7 mouse cellular contexts compared by ENCODE assay signal in genomic region chr4:126203336-126203895, GRCm38 (mm10). TPM values are rescaled to one million over a fixed set of nuclear protein-coding genes. Genes with fewer than 3 reads are reported as not detected.
DNase-seq lines count a peak whose midpoint lies in the region; ATAC-seq and TF ChIP-seq lines count a peak whose summit lies in the region.

No protein-coding gene starts in this region.

- peak overlapping the region; percentile 61; the same call in 1 of the 2 replicates for H3K27ac ChIP-seq in neural tube, embryonic 11.5 days (ENCODE audit: low read depth, low read length)
- peak overlapping the region; percentile 67 for H3K27ac ChIP-seq in forebrain, embryonic 13.5 days
- peak overlapping the region; percentile 99 for H3K27ac ChIP-seq in limb, embryonic 15.5 days
- H3K27ac ChIP-seq in stomach, postnatal 0 days (replicated peaks), result peak overlapping the region; percentile 98

- H3K4me3 ChIP-seq in neural tube, embryonic 11.5 days (ENCODE audit: low read depth, low read length), result peak overlapping the region; percentile 69
- H3K4me3 ChIP-seq in forebrain, embryonic 13.5 days, result peak overlapping the region; percentile 74
- H3K4me3 ChIP-seq in limb, embryonic 15.5 days, result peak overlapping the region; percentile 69
- H3K4me3 ChIP-seq in stomach, postnatal 0 days (ENCODE audit: low read depth, low read length), result peak overlapping the region; percentile 75; the same call in 1 of the 2 replicates

- no peaks in the 10 kb centered on the region for H3K36me3 ChIP-seq in neural tube, embryonic 11.5 days (ENCODE audit: control insufficient read depth, insufficient read depth, low read length)
- no peaks in the 10 kb centered on the region for H3K36me3 ChIP-seq in forebrain, embryonic 13.5 days (ENCODE audit: poor library complexity, severe bottlenecking)
- H3K36me3 ChIP-seq in limb, embryonic 15.5 days, result 0 out of 2 replicates have a peak, but pooled peaks cover 3% of the 10 kb centered on the region
- H3K36me3 ChIP-seq in stomach, postnatal 0 days (ENCODE audit: control insufficient read depth, insufficient read depth, low read length), result no peaks in the 10 kb centered on the region

- H3K4me2 ChIP-seq in neural tube, embryonic 11.5 days (ENCODE audit: low read depth), result peak overlapping the region; percentile 48
- H3K4me2 ChIP-seq in forebrain, embryonic 13.5 days, result peak overlapping the region; percentile 77
- H3K4me2 ChIP-seq in limb, embryonic 15.5 days, result peak overlapping the region; percentile 48
- H3K4me2 ChIP-seq in stomach, postnatal 0 days (replicated peaks; ENCODE audit: low read depth), result peak overlapping the region; percentile 50

- ATAC-seq in neural tube, embryonic 11.5 days (ENCODE audit: insufficient read depth, low FRiP score, low TSS enrichment), result no peak
- ATAC-seq in forebrain, embryonic 13.5 days, result no peak
- ATAC-seq in limb, embryonic 15.5 days (ENCODE audit: insufficient number of reproducible peaks, low FRiP score, low TSS enrichment, low read depth), result no peak
- ATAC-seq in stomach, postnatal 0 days (ENCODE audit: low FRiP score, low TSS enrichment), result no peak

- no peak for TF ChIP-seq CTCF in stomach, postnatal 0 days (IDR thresholded peaks at IDR 0.05; ENCODE audit: low read depth)

- H3K9ac ChIP-seq in neural tube, embryonic 11.5 days (ENCODE audit: low read length), result peak overlapping the region; percentile 51
- H3K9ac ChIP-seq in forebrain, embryonic 13.5 days, result peak overlapping the region; percentile 54
- peak overlapping the region; percentile 20 for H3K9ac ChIP-seq in limb, embryonic 15.5 days
- peak overlapping the region; percentile 48 for H3K9ac ChIP-seq in stomach, postnatal 0 days (ENCODE audit: low read length)

- DNase-seq in neural tube, embryonic 11.5 days (ENCODE audit: low spot score), result no peak
- no peak for DNase-seq in neural tube, embryonic 10.5 days (ENCODE audit: extremely low spot score, low spot score)
- DNase-seq in stomach, postnatal 0 days (ENCODE audit: low spot score), result no peak
- DNase-seq in Muller cell, postnatal 12 days (ENCODE audit: inconsistent ontology term), result no peak
- DNase-seq in left cerebral cortex, postnatal 14 days (ENCODE audit: low spot score in 2 of 2), result no peak

- intact Hi-C loops in left cerebral cortex, postnatal 14 days (cut with DNase I), result no loop called here

- 73% methylated on average over 10 of the region's 10 CpGs for WGBS in neural tube, embryonic 11.5 days
- WGBS in forebrain, embryonic 13.5 days, result 77% methylated on average over 10 of the region's 10 CpGs
- WGBS in limb, embryonic 15.5 days, result 52% methylated on average over 10 of the region's 10 CpGs
- WGBS in stomach, postnatal 0 days, result 69% methylated on average over 10 of the region's 10 CpGs

- no peaks in the 10 kb centered on the region for H3K27me3 ChIP-seq in neural tube, embryonic 11.5 days (ENCODE audit: control insufficient read depth, insufficient read depth, low read length)
- peaks cover 3% of the 10 kb centered on the region; the same call in 1 of the 2 replicates for H3K27me3 ChIP-seq in forebrain, embryonic 13.5 days
- H3K27me3 ChIP-seq in limb, embryonic 15.5 days, result no peaks in the 10 kb centered on the region
- H3K27me3 ChIP-seq in stomach, postnatal 0 days (ENCODE audit: control insufficient read depth, insufficient read depth, low read length), result no peaks in the 10 kb centered on the region

- no peaks in the 10 kb centered on the region for H3K9me3 ChIP-seq in neural tube, embryonic 11.5 days (ENCODE audit: control insufficient read depth, low read length)
- H3K9me3 ChIP-seq in forebrain, embryonic 13.5 days (replicated peaks), result no peaks in the 10 kb centered on the region
- no peaks in the 10 kb centered on the region for H3K9me3 ChIP-seq in limb, embryonic 15.5 days
- H3K9me3 ChIP-seq in stomach, postnatal 0 days (ENCODE audit: control insufficient read depth, low read length), result no peaks in the 10 kb centered on the region

- H3K4me1 ChIP-seq in neural tube, embryonic 11.5 days (ENCODE audit: control insufficient read depth, insufficient read depth, low read length), result peaks cover 12% of the 10 kb centered on the region; the same call in 1 of the 2 replicates
- H3K4me1 ChIP-seq in forebrain, embryonic 13.5 days, result peaks cover 33% of the 10 kb centered on the region
- peaks cover 34% of the 10 kb centered on the region for H3K4me1 ChIP-seq in limb, embryonic 15.5 days
- H3K4me1 ChIP-seq in stomach, postnatal 0 days (replicated peaks; ENCODE audit: control insufficient read depth, insufficient read depth), result 0 out of 2 replicates have a peak, but pooled peaks cover 3% of the 10 kb centered on the region

- no peak for TF ChIP-seq EP300 in stomach, postnatal 0 days (optimal IDR thresholded peaks at IDR 0.05)

RNA-seq across cellular contexts. Expression of gene Thrap3, which starts 0.9 kb away (rescaled TPM):
- polyA plus RNA-seq in neural tube, embryonic 11.5 days (2014; fragmentation: Nextera tagmentation; extraction: Ambion mirVana), result 197 and 217 TPM in 2 replicates
- polyA plus RNA-seq in forebrain, embryonic 13.5 days (2015; fragmentation: Nextera tagmentation; extraction: Ambion mirVana), result 194 and 202 TPM in 2 replicates
- polyA plus RNA-seq in limb, embryonic 15.5 days (2015; fragmentation: Nextera tagmentation; extraction: Ambion mirVana), result 183 and 198 TPM in 2 replicates
- polyA plus RNA-seq in stomach, postnatal 0 days (2015; fragmentation: Nextera tagmentation; extraction: Ambion mirVana), result 70.3 and 78.7 TPM in 2 replicates
- 100 to 1,000 TPM; 129 to 147 TPM for total RNA-seq in left cerebral cortex, postnatal 14 days (2021)

RNA-seq across cellular contexts. Expression of gene Sh3d21, which starts 40.1 kb away (rescaled TPM):
- 2.1 and 2.6 TPM in 2 replicates for polyA plus RNA-seq in neural tube, embryonic 11.5 days (2014; fragmentation: Nextera tagmentation; extraction: Ambion mirVana)
- 0.39 and 0.41 TPM in 2 replicates for polyA plus RNA-seq in forebrain, embryonic 13.5 days (2015; fragmentation: Nextera tagmentation; extraction: Ambion mirVana)
- polyA plus RNA-seq in limb, embryonic 15.5 days (2015; fragmentation: Nextera tagmentation; extraction: Ambion mirVana), result 12.1 and 13.8 TPM in 2 replicates
- 8.4 and 12.0 TPM in 2 replicates for polyA plus RNA-seq in stomach, postnatal 0 days (2015; fragmentation: Nextera tagmentation; extraction: Ambion mirVana)
- total RNA-seq in left cerebral cortex, postnatal 14 days (2021), result 1 to 10 TPM in 1 of 2 experiments, under 1 TPM in 1; 0.79 to 1.0 TPM

RNA-seq across cellular contexts. Expression of gene Map7d1, which starts 52.7 kb away (rescaled TPM):
- polyA plus RNA-seq in neural tube, embryonic 11.5 days (2014; fragmentation: Nextera tagmentation; extraction: Ambion mirVana), result 80.9 and 83.6 TPM in 2 replicates
- polyA plus RNA-seq in forebrain, embryonic 13.5 days (2015; fragmentation: Nextera tagmentation; extraction: Ambion mirVana), result 53.5 and 58.2 TPM in 2 replicates
- 46.5 and 50.3 TPM in 2 replicates for polyA plus RNA-seq in limb, embryonic 15.5 days (2015; fragmentation: Nextera tagmentation; extraction: Ambion mirVana)
- polyA plus RNA-seq in stomach, postnatal 0 days (2015; fragmentation: Nextera tagmentation; extraction: Ambion mirVana), result 15.2 and 17.8 TPM in 2 replicates
- 100 to 1,000 TPM; 241 to 264 TPM for total RNA-seq in left cerebral cortex, postnatal 14 days (2021)

RNA-seq across cellular contexts. Expression of gene Eva1b, which starts 55.9 kb away (rescaled TPM):
- polyA plus RNA-seq in neural tube, embryonic 11.5 days (2014; fragmentation: Nextera tagmentation; extraction: Ambion mirVana), result 42.5 and 43.4 TPM in 2 replicates
- 7.9 and 8.1 TPM in 2 replicates for polyA plus RNA-seq in forebrain, embryonic 13.5 days (2015; fragmentation: Nextera tagmentation; extraction: Ambion mirVana)
- 81.0 and 86.3 TPM in 2 replicates for polyA plus RNA-seq in limb, embryonic 15.5 days (2015; fragmentation: Nextera tagmentation; extraction: Ambion mirVana)
- polyA plus RNA-seq in stomach, postnatal 0 days (2015; fragmentation: Nextera tagmentation; extraction: Ambion mirVana), result 39.7 and 39.9 TPM in 2 replicates
- 1 to 10 TPM; 6.5 to 7.0 TPM for total RNA-seq in left cerebral cortex, postnatal 14 days (2021)

RNA-seq across cellular contexts. Expression of gene Trappc3, which starts 58.7 kb away (rescaled TPM):
- polyA plus RNA-seq in neural tube, embryonic 11.5 days (2014; fragmentation: Nextera tagmentation; extraction: Ambion mirVana), result 32.1 and 45.4 TPM in 2 replicates
- 141 and 143 TPM in 2 replicates for polyA plus RNA-seq in forebrain, embryonic 13.5 days (2015; fragmentation: Nextera tagmentation; extraction: Ambion mirVana)
- 120 and 128 TPM in 2 replicates for polyA plus RNA-seq in limb, embryonic 15.5 days (2015; fragmentation: Nextera tagmentation; extraction: Ambion mirVana)
- 80.7 and 84.6 TPM in 2 replicates for polyA plus RNA-seq in stomach, postnatal 0 days (2015; fragmentation: Nextera tagmentation; extraction: Ambion mirVana)
- total RNA-seq in left cerebral cortex, postnatal 14 days (2021), result 10 to 100 TPM; 82.0 to 85.4 TPM
